Mouse (Mus musculus) liver, postnatal 0 days (tissue): ENCODE results near the gene Inhbe. TPM values are rescaled to one million over a fixed set of nuclear protein-coding genes. Genes with fewer than 3 reads are reported as not detected.
A peak's percentile ranks its signal among the peaks of the same experiment; 100 is the strongest.

Experiments
- ATAC-seq: fragments of 200-750 bp; cut with Nextera tagmentation; 2 replicates; pipeline ENCODE4 v1.8.0; 2017; ENCODE audit warnings: mild to moderate bottlenecking, moderate library complexity
- DNase-seq: peaks from one replicate; pipeline ENCODE4 v3.0.0-alpha.2; 2016
- H3K27ac ChIP-seq: fragments of 300-500 bp; sonication (generic); 2 replicates; pipeline ENCODE4 v1.5.1; 2014; ENCODE audit warnings: antibody characterized with exemption, moderate library complexity, mild to moderate bottlenecking, low read depth
- H3K27me3 ChIP-seq: fragments of 300-500 bp; sonication (generic); 2 replicates; pipeline ENCODE4 v1.6.1; 2014; ENCODE audit warnings: low read length, control low read depth, mixed read lengths; ENCODE audit not compliant: insufficient read depth
- H3K36me3 ChIP-seq: fragments of 300-500 bp; sonication (generic); replicated peaks from 2 replicates; pipeline ENCODE4 v1.6.1; 2014; ENCODE audit warnings: mild to moderate bottlenecking, control low read depth, low read length, moderate library complexity, mixed read lengths; ENCODE audit not compliant: insufficient read depth
- H3K4me1 ChIP-seq: fragments of 300-500 bp; sonication (generic); 2 replicates; pipeline ENCODE4 v1.6.1; 2014; ENCODE audit warnings: antibody characterized with exemption, mild to moderate bottlenecking, control low read depth; ENCODE audit not compliant: insufficient read depth
- H3K4me2 ChIP-seq: fragments of 300-500 bp; sonication (generic); 2 replicates; pipeline ENCODE4 v1.6.1; 2014; ENCODE audit warnings: low read depth, mild to moderate bottlenecking, low read length, moderate library complexity, mixed read lengths
- H3K4me3 ChIP-seq: fragments of 300-500 bp; sonication (generic); 2 replicates; pipeline ENCODE4 v1.5.1; 2014; ENCODE audit warnings: low read depth, low read length
- H3K9ac ChIP-seq: fragments of 300-500 bp; sonication (generic); replicated peaks from 2 replicates; pipeline ENCODE4 v1.6.1; 2014; ENCODE audit warnings: mild to moderate bottlenecking, moderate library complexity
- H3K9me3 ChIP-seq: fragments of 300-500 bp; sonication (generic); 2 replicates; pipeline ENCODE4 v1.6.1; 2016; ENCODE audit warnings: mild to moderate bottlenecking, control low read depth, low read length, mixed read lengths
- CTCF ChIP-seq: sonication (generic); IDR thresholded peaks from 2 replicates; pipeline ENCODE4 v1.5.1; 2016; ENCODE audit warnings: antibody characterized with exemption, low read depth
- EP300 ChIP-seq: IDR thresholded peaks from 2 replicates; pipeline ENCODE4 v1.6.1; 2016; ENCODE audit warnings: antibody characterized with exemption, low read depth, mild to moderate bottlenecking
- WGBS: fragments of 180-500 bp; shearing (Covaris S2); extraction: QIAGEN DNeasy Blood & Tissue Kit; methylation state at CpG from one replicate; pipeline ENCODE4 v1.1.7; 2014; ENCODE audit not compliant: insufficient replicate concordance; 5-methylcytosine and 5-hydroxymethylcytosine counted together
- polyA plus RNA-seq: library from polyadenylated mRNA; unstranded; fragments of >200 nt; fragmentation: Nextera tagmentation; extraction: Ambion mirVana; gene quantifications from 2 replicates; pipeline ENCODE4 v1.2.1, GENCODE M21; 2015

Gene Inhbe
- polyA plus RNA-seq, 1 experiment from 2014 or later = 18.4 TPM

GRCm38 (mm10) chr10:127360714-127361113 lies 6.5 kb upstream of the Inhbe start:
- DNase-seq (no peak), ATAC-seq (no peak)
- WGBS = 50% methylated on average over 3 of the region's 3 CpGs
- Histone ChIP-seq H3K4me3 (no peak overlapping the region), H3K4me2 (no peak overlapping the region), H3K9ac (no peak overlapping the region), H3K9me3 (no peaks in the 10 kb centered on the region), H3K36me3 (no peaks in the 10 kb centered on the region), H3K27ac (no peak overlapping the region), H3K4me1 (peaks cover 8% of the 10 kb centered on the region; the same call in 1 of the 2 replicates), H3K27me3 (no peaks in the 10 kb centered on the region)
- TF ChIP-seq EP300 (no peak), CTCF (no peak)

- ATAC-seq (peak; percentile 53), DNase-seq (peak; percentile 72)
- H3K27ac ChIP-seq = peak overlapping the region; percentile 93
- peak overlapping the region; percentile 8; the same call in 1 of the 2 replicates for H3K4me2 ChIP-seq
- TF ChIP-seq EP300 = peak; percentile 90
- no peak for TF ChIP-seq CTCF
- H3K36me3 ChIP-seq = no peaks in the 10 kb centered on the region
- H3K9me3 ChIP-seq = no peaks in the 10 kb centered on the region
- 0 out of 2 replicates have a peak overlapping the region, but pooled peaks have one; percentile 34 for H3K9ac ChIP-seq
- H3K4me3 ChIP-seq = no peak overlapping the region
- WGBS = 59% methylated on average over 10 of the region's 10 CpGs
- peaks cover 20% of the 10 kb centered on the region for H3K4me1 ChIP-seq
- no peaks in the 10 kb centered on the region for H3K27me3 ChIP-seq
Measured at GRCm38 (mm10) chr10:127355336-127355735, 1.1 kb upstream of the Inhbe start.

- TF ChIP-seq EP300 (no peak), CTCF (no peak)
- Histone ChIP-seq H3K4me1 (peaks cover 20% of the 10 kb centered on the region), H3K9ac (peak overlapping the region; percentile 13; the same call in 1 of the 2 replicates), H3K36me3 (no peaks in the 10 kb centered on the region), H3K27ac (peak overlapping the region; percentile 93), H3K9me3 (no peaks in the 10 kb centered on the region), H3K4me3 (no peak overlapping the region), H3K27me3 (no peaks in the 10 kb centered on the region), H3K4me2 (no peak overlapping the region)
- DNase-seq = no peak
- 84% methylated on average over 11 of the region's 11 CpGs for WGBS
- no peak for ATAC-seq
Measured at GRCm38 (mm10) chr10:127352766-127353165, 1.4 kb downstream of the Inhbe start.

- DNase-seq (peak; percentile 77), ATAC-seq (peak; percentile 79)
- Histone ChIP-seq H3K9me3 (no peaks in the 10 kb centered on the region), H3K36me3 (no peaks in the 10 kb centered on the region), H3K27ac (peak overlapping the region; percentile 93), H3K27me3 (no peaks in the 10 kb centered on the region), H3K9ac (peak overlapping the region; percentile 71), H3K4me1 (peaks cover 20% of the 10 kb centered on the region), H3K4me3 (no peak overlapping the region), H3K4me2 (peak overlapping the region; percentile 66; the same call in 1 of the 2 replicates)
- WGBS = 67% methylated on average over 9 of the region's 9 CpGs
- TF ChIP-seq EP300 (peak; percentile 85), CTCF (no peak)
Measured at GRCm38 (mm10) chr10:127352187-127352586, 2.0 kb downstream of the Inhbe start.

- DNase-seq (peak; percentile 75), ATAC-seq (peak; percentile 80)
- Histone ChIP-seq H3K4me3 (peak overlapping the region; percentile 38), H3K4me1 (peaks cover 20% of the 10 kb centered on the region), H3K27me3 (no peaks in the 10 kb centered on the region), H3K9me3 (no peaks in the 10 kb centered on the region), H3K27ac (peak overlapping the region; percentile 93), H3K36me3 (no peaks in the 10 kb centered on the region), H3K9ac (peak overlapping the region; percentile 71), H3K4me2 (peak overlapping the region; percentile 66)
- no peak for TF ChIP-seq EP300
- no peak; the same call in 1 of the 2 replicates for TF ChIP-seq CTCF
- WGBS = 60% methylated on average over 8 of the region's 8 CpGs
Measured at GRCm38 (mm10) chr10:127351719-127352118, 2.5 kb downstream of the Inhbe start.

- TF ChIP-seq CTCF (no peak), EP300 (no peak)
Measured at GRCm38 (mm10) chr10:127351285-127351595, 3.0 kb downstream of the Inhbe start.

More at GRCm38 (mm10) chr10:127351285-127351595, 3.0 kb downstream of the Inhbe start:
- peaks cover 17% of the 10 kb centered on the region for H3K4me1 ChIP-seq
- H3K27ac ChIP-seq = peak overlapping the region; percentile 93
- 79% methylated on average over 8 of the region's 8 CpGs for WGBS
- H3K27me3 ChIP-seq = no peaks in the 10 kb centered on the region
- no peak for DNase-seq
- peak overlapping the region; percentile 66 for H3K4me2 ChIP-seq
- no peaks in the 10 kb centered on the region for H3K36me3 ChIP-seq
- peak overlapping the region; percentile 71 for H3K9ac ChIP-seq
- peak overlapping the region; percentile 38 for H3K4me3 ChIP-seq
- no peaks in the 10 kb centered on the region for H3K9me3 ChIP-seq
- ATAC-seq = no peak
